Mouse (Mus musculus) skeletal muscle tissue, postnatal 0 days (tissue): ENCODE data around the gene Gm14525. TPM values are rescaled to one million over a fixed set of nuclear protein-coding genes. Genes with fewer than 3 reads are reported as not detected.

Experiments used
- polyA plus RNA-seq: library from polyadenylated mRNA; unstranded; fragments of >200 nt; fragmentation: Nextera tagmentation; extraction: Ambion mirVana; gene quantifications from 2 replicates; pipeline ENCODE4 v1.2.1, GENCODE M21; 2015

Gm14525 gene
- not detected in 2 replicates for polyA plus RNA-seq

GRCm38 (mm10) chrX:26702538-26702937 is at the start of gene Gm14525:
Gm14525 (minus strand) TSS chrX:26702638.

Other genes starting within 250 kb of the Gm14525 start
- not detected in 2 replicates for gene Slx, start 157.1 kb downstream of the Gm14525 start, polyA plus RNA-seq
- not detected in 2 replicates for gene Gm6121, start 233.1 kb upstream of the Gm14525 start, polyA plus RNA-seq